Mouse (Mus musculus) cerebellum, adult 9-10 months (tissue): ENCODE measurements at regions not wholly inside any gene's neighbourhood (a gene's known extent, or its start where the extent isn't known, plus 50 kb on each side); places are given as distances from the start of the nearest gene placed in this dataset.
A peak's percentile ranks its signal among the peaks of the same experiment; 100 is the strongest.

Experiments
- DNase-seq: peaks from one replicate; pipeline ENCODE4 v3.0.0; 2022

- no peak for DNase-seq
These were observed 94.5 kb downstream of the Gpr139 start for GRCm38 (mm10) chr7:119089931-119090330.

- DNase-seq, result no peak
These were observed 93.5 kb upstream of the Gprc5b start for GRCm38 (mm10) chr7:119088537-119088936.

- DNase-seq, result no peak
These were observed 92.9 kb upstream of the Gprc5b start for GRCm38 (mm10) chr7:119087723-119088419.

- DNase-seq, result no peak
These were observed 90.9 kb upstream of the Gprc5b start for GRCm38 (mm10) chr7:119085696-119086451.

GRCm38 (mm10) chr7:119076712-119077619, 82.0 kb upstream of the Gprc5b start:
- DNase-seq, result peak; percentile 2

GRCm38 (mm10) chr7:119066026-119066425, 71.0 kb upstream of the Gprc5b start:
- DNase-seq, result no peak
